Mouse (Mus musculus) layer of hippocampus, postnatal 10 days (tissue): ENCODE measurements at regions not wholly inside any gene's neighbourhood (a gene's known extent, or its start where the extent isn't known, plus 50 kb on each side); places are given as distances from the start of the nearest gene placed in this dataset.

ENCODE experiments used
- DNase-seq, 2 experiments: peaks; one replicate each; pipeline ENCODE4 v3.0.0; 2021; ENCODE audit warnings: low spot score in 2 of 2

DNA sequence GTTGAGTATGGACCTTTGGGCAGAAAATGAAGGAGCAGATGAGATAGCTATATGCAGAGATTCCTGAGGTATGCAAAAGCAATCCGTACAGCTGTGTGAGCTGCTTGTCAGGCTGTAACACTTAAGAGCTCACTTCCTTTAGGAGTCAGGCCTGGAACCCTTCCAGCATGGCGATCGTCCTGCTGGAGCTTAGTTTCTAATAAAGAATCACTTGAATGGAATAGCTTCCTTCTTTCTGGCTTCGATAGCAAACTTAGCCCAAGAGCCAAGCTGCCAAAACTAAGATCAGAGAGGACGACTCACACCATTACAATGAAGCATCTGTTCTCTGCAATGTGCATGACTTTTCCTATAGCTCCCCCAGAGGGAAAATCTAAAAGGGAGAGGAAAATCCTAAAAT is 253.4 kb upstream of the Amot start:
- DNase-seq: peak; percentile 4 to 10

DNA sequence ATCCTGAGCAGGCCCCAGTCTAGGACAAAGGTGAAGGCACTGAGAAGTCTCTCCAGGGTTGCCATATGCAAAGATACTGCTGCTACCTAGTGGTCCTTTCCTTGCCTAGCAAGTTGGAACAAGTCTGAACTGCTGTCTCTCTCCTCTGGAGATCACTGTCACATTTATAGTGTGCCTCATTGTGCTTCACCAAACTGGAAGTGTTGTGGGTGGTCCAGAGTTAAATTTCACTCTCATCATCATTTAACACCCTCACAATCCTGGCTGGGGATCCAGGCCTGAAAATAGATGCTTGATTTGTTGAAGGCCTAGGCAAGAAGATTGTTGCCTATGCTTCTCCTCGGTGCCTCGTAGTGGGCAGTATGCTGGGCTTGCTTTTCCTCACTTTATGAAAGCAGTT is 248.4 kb upstream of the Amot start:
- no peak for DNase-seq
